Mouse (Mus musculus): ENCODE results near the gene Stk11.

Gene Stk11

GRCm38 (mm10) chr10:80170601-80171021, 55.0 kb downstream of the Stk11 start:
- no peak for DNase-seq (ENCODE audit: low read depth)

- no peak for DNase-seq (ENCODE audit: low read depth)
Observed at GRCm38 (mm10) chr10:80171252-80171651, 55.6 kb downstream of the Stk11 start.

- DNase-seq (ENCODE audit: low read depth) = no peak
Observed at GRCm38 (mm10) chr10:80171760-80172526, 56.3 kb downstream of the Stk11 start.

- DNase-seq (ENCODE audit: low read depth) = peak; percentile 95
Observed at GRCm38 (mm10) chr10:80172527-80173292, 57.1 kb downstream of the Stk11 start, which contains the start of gene 1600002K03Rik. 1600002K03Rik (plus strand) TSS chr10:80172944.

- DNase-seq (ENCODE audit: low read depth) = no peak
Observed at GRCm38 (mm10) chr10:80173358-80173757, 57.8 kb downstream of the Stk11 start.

- DNase-seq (ENCODE audit: low read depth) = no peak
Observed at GRCm38 (mm10) chr10:80173955-80174640, 58.5 kb downstream of the Stk11 start.

GRCm38 (mm10) chr10:80174705-80175104, 59.1 kb downstream of the Stk11 start:
- no peak for DNase-seq (ENCODE audit: low read depth)

- no peak for DNase-seq (ENCODE audit: low read depth)
Observed at GRCm38 (mm10) chr10:80175536-80176269, 60.1 kb downstream of the Stk11 start.

- no peak for DNase-seq (ENCODE audit: low read depth)
Observed at GRCm38 (mm10) chr10:80176270-80176834, 60.7 kb downstream of the Stk11 start.

GRCm38 (mm10) chr10:80177441-80178279, 62.1 kb downstream of the Stk11 start:
- DNase-seq (ENCODE audit: low read depth) = no peak

- no peak for DNase-seq (ENCODE audit: low read depth)
Observed at GRCm38 (mm10) chr10:80179068-80180051, 63.8 kb downstream of the Stk11 start, which contains the start of gene Efna2. Efna2 (plus strand) TSS chr10:80179482.

All from c-Kit-positive CD71-negative TER-119-negative erythroid progenitor cells, embryonic 14.5 days (primary cell).